Mouse (Mus musculus) MEL-GATA-1-ER (cell line): ENCODE data around the gene Psma3.

Experiments used
- DNase-seq: peaks from one replicate; pipeline ENCODE4 v3.0.0-alpha.2; 2012; ENCODE audit warnings: low read depth; ENCODE audit errors: extremely low read depth

The Psma3 gene

GRCm38 (mm10) chr12:70974441-70975266 is at the start of gene Psma3:
TSS of gene Psma3 (plus strand) at chr12:70974621.
- peak; percentile 94 for DNase-seq

GRCm38 (mm10) chr12:70929781-70930180 is 44.6 kb upstream of the Psma3 start:
- DNase-seq, result no peak

GRCm38 (mm10) chr12:70937150-70937549 is 37.3 kb upstream of the Psma3 start:
- no peak for DNase-seq

GRCm38 (mm10) chr12:70937571-70938384 is 36.6 kb upstream of the Psma3 start, which contains the start of gene Actr10:
TSS of gene Actr10 (plus strand) at chr12:70937857.
- DNase-seq, result peak; percentile 75

GRCm38 (mm10) chr12:70940806-70941205 is 33.6 kb upstream of the Psma3 start:
- DNase-seq, result no peak

GRCm38 (mm10) chr12:70944181-70944580 is 30.2 kb upstream of the Psma3 start:
- DNase-seq, result no peak

GRCm38 (mm10) chr12:70946585-70947256 is 27.7 kb upstream of the Psma3 start:
- no peak for DNase-seq

- DNase-seq, result no peak
Measured at GRCm38 (mm10) chr12:70958640-70959039, 15.8 kb upstream of the Psma3 start.

- peak; percentile 24 for DNase-seq
Measured at GRCm38 (mm10) chr12:70967581-70967980, 6.8 kb upstream of the Psma3 start.

- DNase-seq, result peak; percentile 86
Measured at GRCm38 (mm10) chr12:70968141-70968790, 6.2 kb upstream of the Psma3 start.

- DNase-seq, result peak; percentile 80
Measured at GRCm38 (mm10) chr12:70968791-70969307, 5.6 kb upstream of the Psma3 start.

- DNase-seq, result peak; percentile 91
Measured at GRCm38 (mm10) chr12:70969485-70970184, 4.8 kb upstream of the Psma3 start.

- DNase-seq, result no peak
Measured at GRCm38 (mm10) chr12:70973831-70974230, 590 bp upstream of the Psma3 start.

GRCm38 (mm10) chr12:70975406-70975805 is 985 bp downstream of the Psma3 start:
- DNase-seq, result no peak

GRCm38 (mm10) chr12:70975891-70976290 is 1.5 kb downstream of the Psma3 start:
- DNase-seq, result no peak

GRCm38 (mm10) chr12:70978345-70978744 is 3.9 kb downstream of the Psma3 start:
- DNase-seq, result no peak

GRCm38 (mm10) chr12:70984855-70985550 is 10.6 kb downstream of the Psma3 start:
- no peak for DNase-seq

- no peak for DNase-seq
Measured at GRCm38 (mm10) chr12:70997225-70997624, 22.8 kb downstream of the Psma3 start.

- DNase-seq, result peak; percentile 97
Measured at GRCm38 (mm10) chr12:70999423-70999903, 25.0 kb downstream of the Psma3 start.

GRCm38 (mm10) chr12:71000344-71000743 is 25.9 kb downstream of the Psma3 start:
- no peak for DNase-seq
